8 mouse cellular contexts compared by ENCODE assay signal in the genomic region with DNA sequence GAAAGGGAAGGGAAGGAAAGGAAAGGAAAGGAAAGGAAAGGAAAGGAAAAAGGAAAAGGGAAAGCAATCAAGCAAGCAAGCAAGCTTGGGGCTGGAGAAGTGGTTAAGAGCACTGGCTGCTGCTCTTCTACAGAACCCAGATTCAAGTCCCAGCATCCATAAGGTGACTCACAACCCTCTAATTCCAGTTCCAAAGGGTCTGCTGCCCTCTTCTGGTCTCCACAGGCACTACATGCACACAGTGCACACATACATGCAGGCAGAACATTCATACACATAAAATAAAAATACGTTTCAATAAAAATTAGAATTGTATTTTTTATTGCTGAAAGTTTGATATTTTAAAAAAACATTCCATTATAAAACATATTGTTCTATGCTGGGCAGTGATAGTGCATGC. TPM values are rescaled to one million over a fixed set of nuclear protein-coding genes. Genes with fewer than 3 reads are reported as not detected.
A peak's percentile ranks its signal among the peaks of the same experiment; 100 is the strongest.
DNase-seq lines count a peak whose midpoint lies in the region; TF ChIP-seq lines count a peak whose summit lies in the region.
"Had no signal": no experiment of that assay in that cellular context is flagged by ENCODE, and none has a peak within 500 bp of the region (broad histone marks: within the 10 kb centered on the region; RNA-seq: fewer than 3 reads in every experiment).

No protein-coding gene starts in this region.

- peak; percentile 86 for TF ChIP-seq CTCF in layer of hippocampus, adult 2 months (conservative IDR thresholded peaks at IDR 0.05)
- peak; percentile 95 for TF ChIP-seq CTCF in E14TG2a.4 (conservative IDR thresholded peaks at IDR 0.05; ENCODE audit: low read length)

- no peaks in the 10 kb centered on the region for H3K36me3 ChIP-seq in E14TG2a.4 (ENCODE audit: insufficient read depth, low read length)
- H3K36me3 ChIP-seq: lung, embryonic 15.5 days had no signal

- H3K27ac ChIP-seq in layer of hippocampus, adult 2 months, result no peak overlapping the region
- H3K27ac ChIP-seq: lung, embryonic 15.5 days had no signal

- peaks cover 21% of the 10 kb centered on the region for H3K4me1 ChIP-seq in E14TG2a.4 (replicated peaks; ENCODE audit: low read depth, low read length)

- no peaks in the 10 kb centered on the region for H3K9me3 ChIP-seq in E14TG2a.4 (ENCODE audit: low read length)
- H3K9me3 ChIP-seq: lung, embryonic 15.5 days had no signal

- H3K4me3 ChIP-seq in layer of hippocampus, adult 2 months, result no peak overlapping the region
- no peak overlapping the region for H3K4me3 ChIP-seq in E14TG2a.4 (replicated peaks; ENCODE audit: low read length)
- H3K4me3 ChIP-seq: lung, embryonic 15.5 days had no signal

- H3K27me3 ChIP-seq in E14TG2a.4 (ENCODE audit: insufficient read depth, low read length), result peaks cover 7% of the 10 kb centered on the region

- DNase-seq in layer of hippocampus, adult 2 months (ENCODE audit: low spot score in 2 of 2), result peak in 1 of 2 experiments; percentile 50
- DNase-seq in layer of hippocampus, postnatal 36 days, result no peak
- DNase-seq in T-cell, adult 2 months (ENCODE audit: low spot score), result peak; percentile 51
- peak; percentile 63 for DNase-seq in embryo, embryonic 10.5 days (ENCODE audit: low spot score)
- peak; percentile 50 for DNase-seq in lung, postnatal 14 days
- peak; percentile 52 to 57 for DNase-seq in thymus, postnatal 36 days

RNA-seq across cellular contexts. Expression of gene Tsga10, which starts 0.8 kb away (rescaled TPM):
- total RNA-seq in layer of hippocampus, adult 2 months (2021), result 10 to 100 TPM; 24.8 to 28.6 TPM
- 10 to 100 TPM; 29.5 to 33.9 TPM for total RNA-seq in layer of hippocampus, postnatal 36 days (2021)

RNA-seq across cellular contexts. Expression of gene Lipt1, which starts 4.5 kb away (rescaled TPM):
- total RNA-seq in layer of hippocampus, adult 2 months (2021), result 1 to 10 TPM; 6.9 to 7.4 TPM
- total RNA-seq in layer of hippocampus, postnatal 36 days (2021), result 1 to 10 TPM; 7.5 to 7.7 TPM

RNA-seq across cellular contexts. Expression of gene Mitd1, which starts 23.2 kb away (rescaled TPM):
- total RNA-seq in layer of hippocampus, adult 2 months (2021), result 10 to 100 TPM; 11.0 to 12.2 TPM
- total RNA-seq in layer of hippocampus, postnatal 36 days (2021), result 10 to 100 TPM; 11.9 to 13.9 TPM

RNA-seq across cellular contexts. Expression of gene Mrpl30, which starts 23.2 kb away (rescaled TPM):
- 100 to 1,000 TPM; 134 to 142 TPM for total RNA-seq in layer of hippocampus, adult 2 months (2021)
- total RNA-seq in layer of hippocampus, postnatal 36 days (2021), result 100 to 1,000 TPM; 137 to 150 TPM

RNA-seq across cellular contexts. Expression of gene Lyg2, which starts 49.2 kb away (rescaled TPM):
- total RNA-seq in layer of hippocampus, adult 2 months (2021), result not detected
- not detected for total RNA-seq in layer of hippocampus, postnatal 36 days (2021)

Comparison
In these comparisons a context has a peak if more than half of its experiments do, and no peak if none do; other contexts are left out.
1. DNase-seq: peak in T-cell, adult 2 months (single experiment), embryo, embryonic 10.5 days (single experiment), lung, postnatal 14 days (single experiment) and thymus, postnatal 36 days (2 of 2); none in layer of hippocampus, postnatal 36 days (0 of 2).